In the genomic region with DNA sequence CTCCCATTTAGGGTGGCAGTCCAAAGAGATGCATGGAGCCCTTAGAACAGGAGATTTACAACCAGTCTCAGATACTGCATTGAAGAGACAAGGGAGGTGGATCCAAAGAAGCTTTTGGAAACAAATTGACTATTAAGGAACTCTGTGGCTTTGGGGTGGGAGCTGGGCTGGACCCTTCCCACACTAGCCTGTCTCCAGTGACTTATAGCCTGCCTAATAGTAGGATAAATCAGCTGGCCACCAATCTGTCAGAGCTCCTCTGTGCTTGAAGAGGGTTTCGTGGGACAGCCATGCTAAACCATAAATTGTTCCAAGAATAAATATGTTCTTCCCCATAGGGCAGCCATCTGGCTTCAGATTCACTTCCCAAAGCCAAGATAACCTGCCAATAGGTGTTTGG, we compare ENCODE assay signal across 18 mouse cellular contexts.
"Had no signal": no experiment of that assay in that cellular context is flagged by ENCODE, and none has a peak within 500 bp of the region (broad histone marks: within the 10 kb centered on the region; RNA-seq: fewer than 3 reads in every experiment).

No protein-coding gene starts in this region.

- ATAC-seq: hindbrain, embryonic 16.5 days; inflammation-experienced regulatory T-cells, adult 6 months had no signal

- H3K4me2 ChIP-seq: heart, embryonic 12.5 days; hindbrain, embryonic 13.5 days; intestine, embryonic 15.5 days; limb, embryonic 12.5 days; liver, embryonic 11.5 days had no signal

- H3K4me3 ChIP-seq: gastrocnemius, adult 2 months; heart, embryonic 10.5 days; heart, embryonic 12.5 days; hindbrain, embryonic 13.5 days; intestine, embryonic 15.5 days; left cerebral cortex, adult 2 months; limb, embryonic 10.5 days; limb, embryonic 12.5 days had no signal

- H3K9ac ChIP-seq: heart, embryonic 12.5 days; hindbrain, embryonic 13.5 days; intestine, embryonic 15.5 days; limb, embryonic 12.5 days had no signal

- H3K27ac ChIP-seq: gastrocnemius, adult 2 months; heart, embryonic 10.5 days; hindbrain, embryonic 13.5 days; intestine, embryonic 15.5 days; left cerebral cortex, adult 2 months; limb, embryonic 10.5 days; limb, embryonic 12.5 days had no signal

- H3K9me3 ChIP-seq: heart, embryonic 10.5 days; heart, embryonic 12.5 days; hindbrain, embryonic 13.5 days; intestine, embryonic 15.5 days; limb, embryonic 10.5 days; limb, embryonic 12.5 days had no signal

- DNase-seq: gastrocnemius, adult 2 months; gastrocnemius, postnatal 10 days; gastrocnemius, postnatal 25 days; heart, adult 18-20 months; heart, postnatal 10 days; heart, postnatal 4 days; kidney, adult 18-20 months; liver had no signal

- H3K27me3 ChIP-seq: heart, embryonic 12.5 days; hindbrain, embryonic 13.5 days; intestine, embryonic 15.5 days; limb, embryonic 12.5 days had no signal
